12 mouse cellular contexts compared by ENCODE assay signal in genomic region chr1:36921614-36922393, GRCm38 (mm10). TPM values are rescaled to one million over a fixed set of nuclear protein-coding genes. Genes with fewer than 3 reads are reported as not detected.
DNase-seq lines count a peak whose midpoint lies in the region; ATAC-seq and TF ChIP-seq lines count a peak whose summit lies in the region.
"Had no signal": no experiment of that assay in that cellular context is flagged by ENCODE, and none has a peak within 500 bp of the region (broad histone marks: within the 10 kb centered on the region; RNA-seq: fewer than 3 reads in every experiment).

No protein-coding gene starts in this region.

- H3K4me1 ChIP-seq in erythroblast, embryonic 14.5 days (ENCODE audit: control insufficient read depth), result peaks cover 99% of the 10 kb centered on the region
- peaks cover 63% of the 10 kb centered on the region for H3K4me1 ChIP-seq in spleen, adult 2 months (ENCODE audit: control insufficient read depth, insufficient read depth, insufficient read length)
- peaks cover 44% of the 10 kb centered on the region for H3K4me1 ChIP-seq in midbrain, embryonic 13.5 days (replicated peaks)

- no peak overlapping the region for H3K4me2 ChIP-seq in midbrain, embryonic 13.5 days (replicated peaks)
- H3K4me2 ChIP-seq: embryonic facial prominence, embryonic 15.5 days; neural tube, embryonic 13.5 days had no signal

- H3K9ac ChIP-seq in midbrain, embryonic 13.5 days (replicated peaks), result no peak overlapping the region
- H3K9ac ChIP-seq: embryonic facial prominence, embryonic 15.5 days; neural tube, embryonic 13.5 days had no signal

- peak overlapping the region; percentile 78 for H3K27ac ChIP-seq in spleen, adult 2 months (ENCODE audit: insufficient read depth, low read length)
- H3K27ac ChIP-seq in midbrain, embryonic 13.5 days, result peak overlapping the region; percentile 26; the same call in 1 of the 2 replicates
- H3K27ac ChIP-seq: embryonic facial prominence, embryonic 15.5 days; neural tube, embryonic 13.5 days had no signal

- no peak for ATAC-seq in erythroblast, adult 5-6 weeks (replicated peaks; ENCODE audit: low FRiP score, poor library complexity, severe bottlenecking)
- ATAC-seq in midbrain, embryonic 13.5 days, result peak; percentile 69

- no peaks in the 10 kb centered on the region for H3K27me3 ChIP-seq in erythroblast, embryonic 14.5 days (ENCODE audit: control insufficient read depth)
- H3K27me3 ChIP-seq in spleen, adult 2 months (ENCODE audit: control insufficient read depth, insufficient read depth, low read length), result no peaks in the 10 kb centered on the region
- H3K27me3 ChIP-seq in midbrain, embryonic 13.5 days, result no peaks in the 10 kb centered on the region
- H3K27me3 ChIP-seq: embryonic facial prominence, embryonic 15.5 days; neural tube, embryonic 13.5 days had no signal

- peak overlapping the region; percentile 54 for H3K4me3 ChIP-seq in erythroblast, embryonic 14.5 days (replicated peaks)
- no peak overlapping the region for H3K4me3 ChIP-seq in spleen, adult 2 months (ENCODE audit: extremely low read depth, insufficient read depth, insufficient read length)
- H3K4me3 ChIP-seq in midbrain, embryonic 13.5 days (replicated peaks), result no peak overlapping the region
- H3K4me3 ChIP-seq: embryonic facial prominence, embryonic 15.5 days; neural tube, embryonic 13.5 days had no signal

- peaks cover 70% of the 10 kb centered on the region for H3K36me3 ChIP-seq in erythroblast, embryonic 14.5 days (ENCODE audit: control insufficient read depth)
- H3K36me3 ChIP-seq in spleen, adult 2 months (ENCODE audit: control insufficient read depth, insufficient read depth, low read length), result no peaks in the 10 kb centered on the region
- H3K36me3 ChIP-seq in midbrain, embryonic 13.5 days, result no peaks in the 10 kb centered on the region
- H3K36me3 ChIP-seq: embryonic facial prominence, embryonic 15.5 days; neural tube, embryonic 13.5 days had no signal

- 13% methylated on average over 15 of the region's 15 CpGs for WGBS in spleen, adult 2 months
- WGBS in midbrain, embryonic 13.5 days, result 42% methylated on average over 15 of the region's 15 CpGs

- no peak for DNase-seq in spleen, adult 2 months (ENCODE audit: low read depth in 1 of 2, low spot score in 2 of 2)
- DNase-seq in spleen, postnatal 14 days (ENCODE audit: low spot score in 2 of 2), result no peak
- peak; percentile 74 for DNase-seq in thymus, postnatal 4 days
- no peak for DNase-seq in gastrocnemius, postnatal 25 days
- DNase-seq in frontal cortex, postnatal 14 days (ENCODE audit: low spot score in 2 of 2), result no peak
- DNase-seq: adrenal gland, adult 2 months; layer of hippocampus, adult 9-11 months had no signal

- H3K9me3 ChIP-seq in erythroblast, embryonic 14.5 days (ENCODE audit: control insufficient read depth, low read length), result no peaks in the 10 kb centered on the region
- H3K9me3 ChIP-seq in midbrain, embryonic 13.5 days, result no peaks in the 10 kb centered on the region
- H3K9me3 ChIP-seq: embryonic facial prominence, embryonic 15.5 days; neural tube, embryonic 13.5 days had no signal

- no peak for TF ChIP-seq CTCF in spleen, adult 2 months (IDR thresholded peaks at IDR 0.05; ENCODE audit: extremely low read depth, insufficient read depth, insufficient read length, insufficient replicate concordance)

- no peak for TF ChIP-seq POLR2A in spleen, adult 2 months (IDR thresholded peaks at IDR 0.05; ENCODE audit: low read depth, low read length)

RNA-seq across cellular contexts. Expression of gene Tmem131, which starts 21.7 kb away (rescaled TPM):
- polyA plus RNA-seq in erythroblast, embryonic 14.5 days (2012), result 7.8 and 8.1 TPM in 2 replicates
- 214 and 220 TPM in 2 replicates for total RNA-seq in erythroblast, adult 5-6 weeks (2015; ENCODE audit: low replicate concordance)
- total RNA-seq in erythroblast, adult 5-6 weeks (2017; ENCODE audit: low replicate concordance), result 159 and 168 TPM in 2 replicates
- 23.7 and 26.5 TPM in 2 replicates for polyA plus RNA-seq in spleen, adult 2 months (2012; rRNA removed)
- 12.6 and 13.2 TPM in 2 replicates for polyA plus RNA-seq in midbrain, embryonic 13.5 days (2015; fragmentation: Nextera tagmentation; extraction: Ambion mirVana)
- 10 to 100 TPM; 22.1 to 25.3 TPM for total RNA-seq in gastrocnemius, postnatal 25 days (2021)
